ENCODE assay signal across 23 mouse cellular contexts in genomic region chr3:123972367-123972766, GRCm38 (mm10).
"Had no signal": no experiment of that assay in that cellular context is flagged by ENCODE, and none has a peak within 500 bp of the region (broad histone marks: within the 10 kb centered on the region; RNA-seq: fewer than 3 reads in every experiment).

No protein-coding gene starts in this region.

- DNase-seq: kidney, postnatal 36 days; liver; liver, postnatal 0 days; lung, embryonic 14.5 days; right cerebral cortex, adult 18-20 months; right cerebral cortex, postnatal 14 days; right cerebral cortex, postnatal 4 days; thymus, adult 2 months; thymus, postnatal 14 days; thymus, postnatal 4 days had no signal

- H3K4me3 ChIP-seq: limb, embryonic 10.5 days; limb, embryonic 13.5 days; megakaryocyte, embryonic 14.5 days; midbrain, embryonic 10.5 days; midbrain, embryonic 13.5 days; myocyte; neural tube, embryonic 13.5 days had no signal

- H3K4me2 ChIP-seq: limb, embryonic 13.5 days; lung, embryonic 14.5 days; midbrain, embryonic 13.5 days; neural tube, embryonic 13.5 days had no signal

- H3K4me1 ChIP-seq: limb, embryonic 10.5 days; limb, embryonic 13.5 days; megakaryocyte, embryonic 14.5 days; midbrain, embryonic 10.5 days; midbrain, embryonic 13.5 days had no signal

- H3K9me3 ChIP-seq: limb, embryonic 10.5 days; limb, embryonic 13.5 days; megakaryocyte, embryonic 14.5 days; midbrain, embryonic 10.5 days; midbrain, embryonic 13.5 days; neural tube, embryonic 13.5 days had no signal

- H3K36me3 ChIP-seq: limb, embryonic 10.5 days; limb, embryonic 13.5 days; midbrain, embryonic 10.5 days; midbrain, embryonic 13.5 days; neural tube, embryonic 13.5 days had no signal

- H3K9ac ChIP-seq: limb, embryonic 13.5 days; liver, embryonic 14.5 days; liver, postnatal 0 days; lung, embryonic 14.5 days; midbrain, embryonic 13.5 days; neural tube, embryonic 13.5 days had no signal

- H3K27ac ChIP-seq: kidney, postnatal 0 days; limb, embryonic 10.5 days; limb, embryonic 13.5 days; liver, embryonic 14.5 days; macrophage; midbrain, embryonic 10.5 days; midbrain, embryonic 13.5 days; neural tube, embryonic 13.5 days; stomach, postnatal 0 days had no signal

- ATAC-seq: liver, postnatal 0 days; lung, postnatal 0 days; midbrain, embryonic 13.5 days; midbrain, embryonic 16.5 days had no signal

- H3K27me3 ChIP-seq: limb, embryonic 13.5 days; megakaryocyte, embryonic 14.5 days; midbrain, embryonic 13.5 days; neural tube, embryonic 13.5 days had no signal
